Mouse (Mus musculus): ENCODE data around the gene Asf1a. TPM values are rescaled to one million over a fixed set of nuclear protein-coding genes. Genes with fewer than 3 reads are reported as not detected.

Asf1a gene
- polyA plus RNA-seq, 1 experiment = 21.3 TPM

- Histone ChIP-seq H3ac (ENCODE audit: control insufficient read depth, insufficient read length, low read depth) (no peak overlapping the region), H3K4me3 (ENCODE audit: insufficient read depth, poor library complexity, severe bottlenecking) (peak overlapping the region; percentile 85), H3K79me3 (ENCODE audit: low read depth) (peaks cover 51% of the 10 kb centered on the region), H3K27me3 (ENCODE audit: control insufficient read depth, insufficient read depth, insufficient read length) (no peaks in the 10 kb centered on the region), H3K79me2 (ENCODE audit: control insufficient read depth, insufficient read depth) (peaks cover 66% of the 10 kb centered on the region), H3K36me3 (ENCODE audit: control insufficient read depth, insufficient read depth) (peaks cover 45% of the 10 kb centered on the region)
- no peak for TF ChIP-seq FOSL1 (IDR thresholded peaks at IDR 0.05; ENCODE audit: insufficient read depth, low read length, poor library complexity, severe bottlenecking)
- no peak for TF ChIP-seq MYOG (IDR thresholded peaks at IDR 0.05; ENCODE audit: control insufficient read depth, extremely low read depth, insufficient read length)
- TF ChIP-seq CEBPB (IDR thresholded peaks at IDR 0.05; ENCODE audit: low read depth) = no peak
- TF ChIP-seq MYOD1 (IDR thresholded peaks at IDR 0.05; ENCODE audit: control insufficient read depth, insufficient read length, low read depth) = no peak
- TF ChIP-seq CTCF (IDR thresholded peaks at IDR 0.05; ENCODE audit: control insufficient read depth, insufficient read depth, insufficient read length) = no peak
- no peak for TF ChIP-seq MAX (IDR thresholded peaks at IDR 0.05)
- no peak for TF ChIP-seq USF1 (IDR thresholded peaks at IDR 0.05; ENCODE audit: low read depth)
Measured at GRCm38 (mm10) chr10:53598821-53599220, 2.3 kb downstream of the Asf1a start.

GRCm38 (mm10) chr10:53605328-53605727 lies 8.8 kb downstream of the Asf1a start:
- Histone ChIP-seq H3K36me3 (ENCODE audit: control insufficient read depth, insufficient read depth) (peaks cover 93% of the 10 kb centered on the region), H3K27me3 (ENCODE audit: control insufficient read depth, insufficient read depth, insufficient read length) (no peaks in the 10 kb centered on the region), H3K79me3 (ENCODE audit: low read depth) (peaks cover 24% of the 10 kb centered on the region), H3K4me3 (ENCODE audit: insufficient read depth, poor library complexity, severe bottlenecking) (no peak overlapping the region), H3ac (ENCODE audit: control insufficient read depth, insufficient read length, low read depth) (no peak overlapping the region), H3K79me2 (ENCODE audit: control insufficient read depth, insufficient read depth) (peaks cover 56% of the 10 kb centered on the region)
- TF ChIP-seq CTCF (IDR thresholded peaks at IDR 0.05; ENCODE audit: control insufficient read depth, insufficient read depth, insufficient read length) (no peak), FOSL1 (IDR thresholded peaks at IDR 0.05; ENCODE audit: insufficient read depth, low read length, poor library complexity, severe bottlenecking) (no peak), MYOD1 (IDR thresholded peaks at IDR 0.05; ENCODE audit: control insufficient read depth, insufficient read length, low read depth) (no peak), USF1 (IDR thresholded peaks at IDR 0.05; ENCODE audit: low read depth) (no peak), CEBPB (IDR thresholded peaks at IDR 0.05; ENCODE audit: low read depth) (no peak), MAX (IDR thresholded peaks at IDR 0.05) (no peak), MYOG (IDR thresholded peaks at IDR 0.05; ENCODE audit: control insufficient read depth, extremely low read depth, insufficient read length) (no peak)

GRCm38 (mm10) chr10:53608274-53608673 lies 11.7 kb downstream of the Asf1a start:
- Histone ChIP-seq H3K4me3 (ENCODE audit: insufficient read depth, poor library complexity, severe bottlenecking) (no peak overlapping the region), H3K36me3 (ENCODE audit: control insufficient read depth, insufficient read depth) (peaks cover 91% of the 10 kb centered on the region), H3K79me2 (ENCODE audit: control insufficient read depth, insufficient read depth) (peaks cover 26% of the 10 kb centered on the region), H3K27me3 (ENCODE audit: control insufficient read depth, insufficient read depth, insufficient read length) (no peaks in the 10 kb centered on the region), H3ac (ENCODE audit: control insufficient read depth, insufficient read length, low read depth) (no peak overlapping the region), H3K79me3 (ENCODE audit: low read depth) (peaks cover 2% of the 10 kb centered on the region)
- no peak for TF ChIP-seq USF1 (IDR thresholded peaks at IDR 0.05; ENCODE audit: low read depth)
- TF ChIP-seq FOSL1 (IDR thresholded peaks at IDR 0.05; ENCODE audit: insufficient read depth, low read length, poor library complexity, severe bottlenecking) = no peak
- no peak for TF ChIP-seq MYOD1 (IDR thresholded peaks at IDR 0.05; ENCODE audit: control insufficient read depth, insufficient read length, low read depth)
- no peak for TF ChIP-seq CTCF (IDR thresholded peaks at IDR 0.05; ENCODE audit: control insufficient read depth, insufficient read depth, insufficient read length)
- no peak for TF ChIP-seq MAX (IDR thresholded peaks at IDR 0.05)
- no peak for TF ChIP-seq CEBPB (IDR thresholded peaks at IDR 0.05; ENCODE audit: low read depth)
- TF ChIP-seq MYOG (IDR thresholded peaks at IDR 0.05; ENCODE audit: control insufficient read depth, extremely low read depth, insufficient read length) = no peak

- Histone ChIP-seq H3K36me3 (ENCODE audit: control insufficient read depth, insufficient read depth) (peaks cover 88% of the 10 kb centered on the region), H3ac (ENCODE audit: control insufficient read depth, insufficient read length, low read depth) (no peak overlapping the region), H3K79me3 (ENCODE audit: low read depth) (peaks cover 3% of the 10 kb centered on the region), H3K27me3 (ENCODE audit: control insufficient read depth, insufficient read depth, insufficient read length) (no peaks in the 10 kb centered on the region), H3K79me2 (ENCODE audit: control insufficient read depth, insufficient read depth) (no peaks in the 10 kb centered on the region), H3K4me3 (ENCODE audit: insufficient read depth, poor library complexity, severe bottlenecking) (no peak overlapping the region)
- TF ChIP-seq MYOG (IDR thresholded peaks at IDR 0.05; ENCODE audit: control insufficient read depth, extremely low read depth, insufficient read length) (no peak), USF1 (IDR thresholded peaks at IDR 0.05; ENCODE audit: low read depth) (no peak), FOSL1 (IDR thresholded peaks at IDR 0.05; ENCODE audit: insufficient read depth, low read length, poor library complexity, severe bottlenecking) (no peak), CEBPB (IDR thresholded peaks at IDR 0.05; ENCODE audit: low read depth) (no peak)
Measured at GRCm38 (mm10) chr10:53612172-53612571, 15.6 kb downstream of the Asf1a start.

GRCm38 (mm10) chr10:53613955-53614354 lies 17.4 kb downstream of the Asf1a start:
- Histone ChIP-seq H3K36me3 (ENCODE audit: control insufficient read depth, insufficient read depth) (peaks cover 82% of the 10 kb centered on the region), H3ac (ENCODE audit: control insufficient read depth, insufficient read length, low read depth) (no peak overlapping the region), H3K27me3 (ENCODE audit: control insufficient read depth, insufficient read depth, insufficient read length) (no peaks in the 10 kb centered on the region), H3K79me2 (ENCODE audit: control insufficient read depth, insufficient read depth) (no peaks in the 10 kb centered on the region), H3K4me3 (ENCODE audit: insufficient read depth, poor library complexity, severe bottlenecking) (no peak overlapping the region), H3K79me3 (ENCODE audit: low read depth) (peaks cover 3% of the 10 kb centered on the region)
- TF ChIP-seq MAX (IDR thresholded peaks at IDR 0.05) (no peak), FOSL1 (IDR thresholded peaks at IDR 0.05; ENCODE audit: insufficient read depth, low read length, poor library complexity, severe bottlenecking) (no peak), CEBPB (IDR thresholded peaks at IDR 0.05; ENCODE audit: low read depth) (no peak), CTCF (IDR thresholded peaks at IDR 0.05; ENCODE audit: control insufficient read depth, insufficient read depth, insufficient read length) (no peak), MYOG (IDR thresholded peaks at IDR 0.05; ENCODE audit: control insufficient read depth, extremely low read depth, insufficient read length) (no peak), USF1 (IDR thresholded peaks at IDR 0.05; ENCODE audit: low read depth) (no peak)
